8 mouse cellular contexts compared by ENCODE assay signal in the genomic region with DNA sequence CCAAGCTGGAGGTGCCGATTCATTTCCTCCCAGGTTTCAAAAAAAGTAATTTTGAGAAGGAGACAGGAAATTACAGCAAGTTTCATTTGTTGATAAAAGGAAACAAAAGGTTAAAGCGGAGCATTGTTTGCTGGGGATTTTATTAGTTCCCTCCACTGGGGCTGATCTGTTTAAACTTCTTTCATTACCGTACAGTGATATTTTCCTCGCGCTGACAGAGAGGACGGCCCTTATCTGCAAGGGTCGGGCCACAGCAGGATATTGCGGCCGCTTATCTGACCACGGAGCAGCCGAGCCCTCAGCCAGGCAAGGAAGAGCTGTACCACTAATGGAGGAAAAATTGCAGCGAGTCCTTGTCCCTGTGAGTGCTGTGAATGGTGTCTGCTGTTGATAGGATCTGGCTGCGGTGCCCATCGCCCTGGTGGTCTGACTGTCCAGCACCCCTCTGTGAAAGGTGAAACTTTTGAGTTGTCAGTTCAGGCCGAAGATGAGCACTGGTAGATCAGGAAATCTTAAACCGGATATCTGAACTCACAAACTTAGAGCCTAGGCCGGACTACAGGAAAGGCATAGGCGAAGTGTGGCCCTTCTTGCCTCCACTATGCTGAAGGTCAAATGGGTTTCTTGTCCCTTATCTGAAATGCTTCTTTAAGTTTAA. TPM values are rescaled to one million over a fixed set of nuclear protein-coding genes. Genes with fewer than 3 reads are reported as not detected.
DNase-seq lines count a peak whose midpoint lies in the region; ATAC-seq and TF ChIP-seq lines count a peak whose summit lies in the region.

No protein-coding gene starts in this region.

- TF ChIP-seq CTCF in lung, postnatal 0 days (IDR thresholded peaks at IDR 0.05): no peak

- no peaks in the 10 kb centered on the region for H3K27me3 ChIP-seq in kidney, embryonic 14.5 days (ENCODE audit: control insufficient read depth, insufficient read depth, low read length)
- no peaks in the 10 kb centered on the region for H3K27me3 ChIP-seq in embryonic facial prominence, embryonic 14.5 days (replicated peaks; ENCODE audit: control insufficient read depth, insufficient read depth, low read length)
- no peaks in the 10 kb centered on the region for H3K27me3 ChIP-seq in lung, postnatal 0 days (replicated peaks; ENCODE audit: insufficient read depth, low read length)

- H3K4me2 ChIP-seq in kidney, embryonic 14.5 days (replicated peaks; ENCODE audit: low read depth, low read length): peak overlapping the region; percentile 26
- peak overlapping the region; percentile 27 for H3K4me2 ChIP-seq in embryonic facial prominence, embryonic 14.5 days (ENCODE audit: low read depth, low read length)
- peak overlapping the region; percentile 43 for H3K4me2 ChIP-seq in lung, postnatal 0 days (replicated peaks; ENCODE audit: low read depth, low read length)

- peak; percentile 43; the same call in 1 of the 2 replicates for TF ChIP-seq EP300 in lung, postnatal 0 days (IDR thresholded peaks at IDR 0.05)

- DNase-seq in kidney, adult 9 months: no peak
- no peak for DNase-seq in embryonic facial prominence, embryonic 14.5 days (ENCODE audit: low spot score)
- DNase-seq in induced T-regulatory cell, adult 2 months (ENCODE audit: low read depth): peak; percentile 56
- DNase-seq in lung, postnatal 0 days (ENCODE audit: low spot score): peak; percentile 44
- DNase-seq in retina, postnatal 1 day: no peak
- DNase-seq in left cerebral cortex, postnatal 4 days: no peak

- ATAC-seq in kidney, embryonic 14.5 days (ENCODE audit: low FRiP score, low TSS enrichment): peak; percentile 46; the same call in 1 of the 2 replicates
- ATAC-seq in embryonic facial prominence, embryonic 14.5 days (ENCODE audit: low read depth): no peak
- peak; percentile 73 for ATAC-seq in lung, postnatal 0 days
- no peak for ATAC-seq in cerebellum, adult (ENCODE audit: insufficient number of reproducible peaks, low FRiP score, low TSS enrichment)

- intact Hi-C loops in left cerebral cortex, postnatal 4 days (cut with DNase I): no loop called here

- peaks cover 34% of the 10 kb centered on the region for H3K4me1 ChIP-seq in kidney, embryonic 14.5 days (ENCODE audit: control insufficient read depth, insufficient read depth, low read length)
- H3K4me1 ChIP-seq in embryonic facial prominence, embryonic 14.5 days (ENCODE audit: control insufficient read depth, insufficient read depth, low read length): peaks cover 49% of the 10 kb centered on the region
- H3K4me1 ChIP-seq in lung, postnatal 0 days (ENCODE audit: insufficient read depth, low read depth, low read length): peaks cover 13% of the 10 kb centered on the region; the same call in 1 of the 2 replicates

- H3K36me3 ChIP-seq in kidney, embryonic 14.5 days (ENCODE audit: control insufficient read depth, insufficient read depth, low read length): no peaks in the 10 kb centered on the region
- H3K36me3 ChIP-seq in embryonic facial prominence, embryonic 14.5 days (ENCODE audit: control insufficient read depth, insufficient read depth, low read length): no peaks in the 10 kb centered on the region
- H3K36me3 ChIP-seq in lung, postnatal 0 days (ENCODE audit: insufficient read depth, low read length): no peaks in the 10 kb centered on the region

- H3K4me3 ChIP-seq in kidney, embryonic 14.5 days (ENCODE audit: low read length): no peak overlapping the region; the same call in 1 of the 2 replicates
- H3K4me3 ChIP-seq in embryonic facial prominence, embryonic 14.5 days (ENCODE audit: low read depth, low read length): no peak overlapping the region
- H3K4me3 ChIP-seq in lung, postnatal 0 days (ENCODE audit: low read depth, low read length): no peak overlapping the region

- WGBS in kidney, embryonic 14.5 days: 21% methylated on average over 18 of the region's 18 CpGs
- WGBS in embryonic facial prominence, embryonic 14.5 days: 41% methylated on average over 18 of the region's 18 CpGs
- 8% methylated on average over 18 of the region's 18 CpGs for whole genome bisulfite sequencing in lung, postnatal 0 days

- H3K9ac ChIP-seq in kidney, embryonic 14.5 days (ENCODE audit: low read depth, low read length): no peak overlapping the region
- H3K9ac ChIP-seq in embryonic facial prominence, embryonic 14.5 days (ENCODE audit: low read depth, low read length): peak overlapping the region; percentile 39
- no peak overlapping the region for H3K9ac ChIP-seq in lung, postnatal 0 days (replicated peaks; ENCODE audit: low read depth)

- H3K27ac ChIP-seq in kidney, embryonic 14.5 days (ENCODE audit: low read depth, low read length): peak overlapping the region; percentile 71
- H3K27ac ChIP-seq in embryonic facial prominence, embryonic 14.5 days (replicated peaks; ENCODE audit: low read depth, low read length): peak overlapping the region; percentile 78
- peak overlapping the region; percentile 57 for H3K27ac ChIP-seq in lung, postnatal 0 days (ENCODE audit: low read length)

- H3K9me3 ChIP-seq in kidney, embryonic 14.5 days (ENCODE audit: control insufficient read depth, low read length): no peaks in the 10 kb centered on the region
- no peaks in the 10 kb centered on the region for H3K9me3 ChIP-seq in embryonic facial prominence, embryonic 14.5 days (ENCODE audit: control insufficient read depth, low read length)
- H3K9me3 ChIP-seq in lung, postnatal 0 days (ENCODE audit: low read length): no peaks in the 10 kb centered on the region

RNA-seq across cellular contexts. Expression of a gene that starts 28.1 kb away (rescaled TPM):
- polyA plus RNA-seq in kidney, embryonic 14.5 days (2014; fragmentation: Nextera tagmentation; extraction: Ambion mirVana): 59.2 and 85.4 TPM in 2 replicates
- polyA plus RNA-seq in embryonic facial prominence, embryonic 14.5 days (2014; fragmentation: Nextera tagmentation; extraction: Ambion mirVana): 45.5 and 55.6 TPM in 2 replicates
- 4.2 and 5.6 TPM in 2 replicates for polyA plus RNA-seq in lung, postnatal 0 days (2015; fragmentation: Nextera tagmentation; extraction: Ambion mirVana)
- 1 to 10 TPM; 3.6 to 5.6 TPM for total RNA-seq in left cerebral cortex, postnatal 4 days (2021)

Comparison
In these comparisons a context has a peak if more than half of its experiments do, and no peak if none do; other contexts are left out.
1. ATAC-seq: peak in kidney, embryonic 14.5 days (single experiment) and lung, postnatal 0 days (single experiment); none in embryonic facial prominence, embryonic 14.5 days (single experiment) and cerebellum, adult (single experiment).
2. DNase-seq: peak in induced T-regulatory cell, adult 2 months (single experiment) and lung, postnatal 0 days (single experiment); none in kidney, adult 9 months (single experiment), embryonic facial prominence, embryonic 14.5 days (single experiment), retina, postnatal 1 day (single experiment) and left cerebral cortex, postnatal 4 days (single experiment).
3. Peak in every context shown above with its lines, with median percentiles within 50 percentile points of each other: H3K27ac ChIP-seq and H3K4me2 ChIP-seq.